Mouse (Mus musculus): ENCODE data around the gene Krt8. TPM values are rescaled to one million over a fixed set of nuclear protein-coding genes. Genes with fewer than 3 reads are reported as not detected.
"Not testable (repeated sequence)": the region's sequence is repeated elsewhere in the genome, so short reads cannot be mapped to it uniquely, and the experiment has no call there.

Krt8 gene
- polyA plus RNA-seq, 1 experiment from 2014 or later = 10.2 TPM

- Histone ChIP-seq H3K27ac (ENCODE audit: low read depth, low read length) (no peak overlapping the region), H3K9ac (ENCODE audit: low read length) (no peak overlapping the region), H3K9me3 (ENCODE audit: control insufficient read depth, low read length) (peaks cover 4% of the 10 kb centered on the region; the same call in 1 of the 2 replicates), H3K4me1 (ENCODE audit: control insufficient read depth, insufficient read depth, low read length) (no peaks in the 10 kb centered on the region; the same call in 1 of the 2 replicates), H3K4me2 (no peak overlapping the region), H3K27me3 (ENCODE audit: control insufficient read depth, insufficient read depth, low read length) (peaks cover 31% of the 10 kb centered on the region), H3K36me3 (ENCODE audit: control insufficient read depth, insufficient read depth, low read length) (no peaks in the 10 kb centered on the region), H3K4me3 (ENCODE audit: low read depth, low read length) (no peak overlapping the region)
- DNase-seq (ENCODE audit: low spot score, missing footprints) (no peak), ATAC-seq (ENCODE audit: low FRiP score) (no peak)
- WGBS = 87% methylated on average over 11 of the region's 11 CpGs
Measured at GRCm38 (mm10) chr15:101999676-102000335, 4.5 kb downstream of the Krt8 start.

DNA sequence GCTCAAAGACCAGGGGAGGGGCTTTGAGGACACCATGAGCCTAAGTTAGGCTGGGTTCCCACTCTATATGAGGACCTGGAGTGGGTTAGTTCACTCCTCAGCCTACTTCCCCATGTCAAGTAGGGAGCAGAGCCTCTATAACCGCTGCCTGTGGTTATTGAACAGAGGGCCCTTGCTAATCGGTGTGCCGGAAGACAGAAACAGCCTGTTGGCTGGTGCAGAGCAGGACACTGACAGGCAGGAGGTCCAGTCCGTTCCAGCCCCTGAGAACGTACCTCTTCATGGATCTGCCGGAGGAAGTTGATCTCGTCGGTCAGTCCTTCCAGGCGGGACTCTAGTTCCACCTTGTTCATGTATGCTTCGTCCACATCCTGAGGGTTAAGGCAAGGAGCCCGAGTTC, 5.1 kb downstream of the Krt8 start:
- ATAC-seq (ENCODE audit: low FRiP score) (no peak), DNase-seq (ENCODE audit: low spot score, missing footprints) (peak; percentile 19)
- Histone ChIP-seq H3K4me3 (ENCODE audit: low read depth, low read length) (no peak overlapping the region), H3K27ac (ENCODE audit: low read depth, low read length) (no peak overlapping the region), H3K9ac (ENCODE audit: low read length) (no peak overlapping the region), H3K36me3 (ENCODE audit: control insufficient read depth, insufficient read depth, low read length) (no peaks in the 10 kb centered on the region), H3K4me2 (no peak overlapping the region), H3K27me3 (ENCODE audit: control insufficient read depth, insufficient read depth, low read length) (peaks cover 25% of the 10 kb centered on the region), H3K4me1 (ENCODE audit: control insufficient read depth, insufficient read depth, low read length) (no peaks in the 10 kb centered on the region; the same call in 1 of the 2 replicates), H3K9me3 (ENCODE audit: control insufficient read depth, low read length) (peaks cover 4% of the 10 kb centered on the region; the same call in 1 of the 2 replicates)
- WGBS = 83% methylated on average over 11 of the region's 11 CpGs

DNA sequence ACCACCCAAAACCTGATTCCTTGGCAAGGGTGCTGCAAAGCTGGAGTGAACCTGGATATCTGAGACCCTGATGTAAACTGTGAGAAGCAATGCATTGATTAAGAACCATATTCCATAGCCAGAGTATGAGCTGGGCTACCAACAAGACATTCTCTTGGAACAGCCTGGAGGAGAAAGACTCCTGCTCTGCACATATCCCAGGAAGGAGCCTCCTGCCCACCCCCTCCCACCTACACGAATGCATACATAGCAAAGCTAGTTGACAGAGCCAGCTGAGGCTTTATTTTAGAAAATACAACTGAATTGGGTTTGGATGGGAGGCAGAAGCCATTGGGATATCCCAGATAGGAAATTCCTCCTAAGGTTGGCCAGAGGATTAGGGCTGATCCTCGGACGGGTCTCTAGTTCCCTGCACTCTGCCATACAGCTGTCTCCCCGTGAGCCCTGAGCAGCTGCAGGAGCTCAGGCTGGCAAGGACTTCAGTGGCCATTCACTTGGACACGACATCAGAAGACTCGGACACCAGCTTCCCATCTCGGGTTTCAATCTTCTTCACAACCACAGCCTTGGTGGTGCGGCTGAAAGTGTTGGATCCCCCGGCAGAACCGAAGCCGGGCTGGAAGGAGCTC, 7.7 kb downstream of the Krt8 start:
- not testable (repeated sequence) for H3K36me3 ChIP-seq (ENCODE audit: control insufficient read depth, insufficient read depth, low read length); H3K4me1 ChIP-seq (ENCODE audit: control insufficient read depth, insufficient read depth, low read length); H3K27me3 ChIP-seq (ENCODE audit: control insufficient read depth, insufficient read depth, low read length); ATAC-seq (ENCODE audit: low FRiP score); H3K4me2 ChIP-seq; H3K9ac ChIP-seq (ENCODE audit: low read length); H3K27ac ChIP-seq (ENCODE audit: low read depth, low read length); H3K9me3 ChIP-seq (ENCODE audit: control insufficient read depth, low read length); H3K4me3 ChIP-seq (ENCODE audit: low read depth, low read length)
- 80% methylated on average over 11 of the region's 11 CpGs for WGBS
- DNase-seq (ENCODE audit: low spot score, missing footprints) = peak; percentile 44

DNA sequence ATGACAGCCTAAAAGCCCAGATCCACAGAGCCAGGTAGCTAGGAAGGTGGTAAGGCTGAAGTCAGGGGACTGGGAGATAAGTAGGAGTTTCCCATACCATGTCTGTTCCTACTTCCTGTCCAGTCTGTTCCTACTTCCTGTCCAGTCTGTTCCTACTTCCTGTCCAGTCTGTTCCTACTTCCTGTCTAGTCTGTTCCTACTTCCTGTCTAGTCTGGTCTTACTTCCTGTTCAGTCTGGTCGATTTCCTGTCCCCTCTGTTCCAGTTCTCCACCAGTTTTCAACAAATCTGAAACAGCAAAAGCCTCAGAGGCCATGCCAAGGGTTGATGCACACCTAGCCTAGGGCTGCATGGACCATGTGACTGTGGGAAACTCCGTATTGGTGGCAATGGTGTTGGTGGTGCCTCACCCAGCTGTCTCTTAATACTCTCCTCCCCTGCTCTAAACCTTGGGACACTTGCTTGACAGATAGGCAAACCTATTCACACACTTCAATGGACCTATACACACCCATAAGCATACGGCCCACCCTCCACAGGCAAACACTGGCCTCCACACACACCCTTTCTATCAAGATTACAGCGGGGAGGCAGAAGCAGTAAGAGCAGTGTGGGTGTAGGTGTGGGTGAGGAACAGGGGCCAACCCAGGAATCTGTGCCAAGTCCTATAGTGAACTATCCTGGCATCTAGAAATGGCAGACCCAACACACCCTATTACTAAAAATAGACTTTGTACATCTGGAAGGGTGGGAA, 8.6 kb downstream of the Krt8 start:
- 87% methylated on average over 4 of the region's 4 CpGs for WGBS
- ATAC-seq (ENCODE audit: low FRiP score) (no peak), DNase-seq (ENCODE audit: low spot score, missing footprints) (peak; percentile 77)
- no peak overlapping the region for H3K4me2 ChIP-seq
- peaks cover 4% of the 10 kb centered on the region; the same call in 1 of the 2 replicates for H3K9me3 ChIP-seq (ENCODE audit: control insufficient read depth, low read length)
- H3K4me1 ChIP-seq (ENCODE audit: control insufficient read depth, insufficient read depth, low read length) = no peaks in the 10 kb centered on the region
- no peak overlapping the region for H3K27ac ChIP-seq (ENCODE audit: low read depth, low read length)
- H3K9ac ChIP-seq (ENCODE audit: low read length) = no peak overlapping the region
- H3K4me3 ChIP-seq (ENCODE audit: low read depth, low read length) = no peak overlapping the region
- no peaks in the 10 kb centered on the region for H3K27me3 ChIP-seq (ENCODE audit: control insufficient read depth, insufficient read depth, low read length)
- H3K36me3 ChIP-seq (ENCODE audit: control insufficient read depth, insufficient read depth, low read length) = no peaks in the 10 kb centered on the region

DNA sequence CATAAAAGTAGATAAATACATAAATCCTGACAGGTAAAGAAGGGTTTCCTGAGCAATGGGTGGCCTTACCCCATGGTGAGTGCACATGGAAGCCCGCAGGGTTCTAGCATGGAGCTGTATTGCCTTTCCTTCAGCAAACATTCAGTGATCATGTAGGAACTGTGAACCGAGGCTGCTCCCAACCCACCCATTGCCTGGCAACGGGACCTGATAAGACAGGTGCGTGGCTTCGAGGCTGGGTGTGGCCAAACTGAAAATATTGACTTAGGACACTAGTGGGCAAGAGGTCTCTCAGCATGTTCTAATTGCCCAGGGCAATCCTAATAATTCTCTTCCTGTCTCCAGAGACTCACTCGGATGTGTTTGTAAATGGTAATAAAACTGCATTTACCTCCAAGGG, 9.9 kb downstream of the Krt8 start:
- H3K9ac ChIP-seq (ENCODE audit: low read length) = no peak overlapping the region
- no peak for ATAC-seq (ENCODE audit: low FRiP score)
- no peak overlapping the region for H3K27ac ChIP-seq (ENCODE audit: low read depth, low read length)
- no peak overlapping the region for H3K4me3 ChIP-seq (ENCODE audit: low read depth, low read length)
- no peak overlapping the region for H3K4me2 ChIP-seq
- peak; percentile 72 for DNase-seq (ENCODE audit: low spot score, missing footprints)
- WGBS = 91% methylated on average over 6 of the region's 6 CpGs
- H3K9me3 ChIP-seq (ENCODE audit: control insufficient read depth, low read length) = peaks cover 4% of the 10 kb centered on the region; the same call in 1 of the 2 replicates
- no peaks in the 10 kb centered on the region for H3K4me1 ChIP-seq (ENCODE audit: control insufficient read depth, insufficient read depth, low read length)
- H3K36me3 ChIP-seq (ENCODE audit: control insufficient read depth, insufficient read depth, low read length) = no peaks in the 10 kb centered on the region
- no peaks in the 10 kb centered on the region for H3K27me3 ChIP-seq (ENCODE audit: control insufficient read depth, insufficient read depth, low read length)

DNA sequence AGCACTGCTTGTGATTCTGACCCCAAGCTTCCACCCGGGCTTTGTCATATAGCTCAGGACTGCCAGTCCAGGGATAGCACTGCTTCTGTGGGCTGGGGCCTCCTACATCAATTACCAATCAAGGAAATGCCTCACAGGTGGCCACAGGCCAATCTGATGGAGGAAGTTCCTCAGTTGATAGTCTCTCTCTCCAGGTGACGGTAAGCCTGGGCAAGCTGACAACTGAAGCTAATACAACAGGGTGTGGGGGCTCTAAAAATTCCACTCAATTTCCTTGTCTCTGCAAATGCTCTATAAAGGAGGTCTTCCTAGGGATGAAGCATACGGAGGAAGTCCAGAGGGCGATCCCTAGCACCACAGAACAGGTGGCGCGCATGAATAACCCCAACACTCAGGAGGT, 13.3 kb downstream of the Krt8 start:
- ATAC-seq (ENCODE audit: low FRiP score) = no peak
- DNase-seq (ENCODE audit: low spot score, missing footprints) = peak; percentile 41
- no peak overlapping the region for H3K4me2 ChIP-seq
- H3K9ac ChIP-seq (ENCODE audit: low read length) = no peak overlapping the region
- H3K27ac ChIP-seq (ENCODE audit: low read depth, low read length) = no peak overlapping the region
- H3K4me3 ChIP-seq (ENCODE audit: low read depth, low read length) = no peak overlapping the region
- H3K4me1 ChIP-seq (ENCODE audit: control insufficient read depth, insufficient read depth, low read length) = no peaks in the 10 kb centered on the region
- WGBS = 94% methylated on average over 6 of the region's 6 CpGs
- no peaks in the 10 kb centered on the region for H3K36me3 ChIP-seq (ENCODE audit: control insufficient read depth, insufficient read depth, low read length)
- peaks cover 4% of the 10 kb centered on the region; the same call in 1 of the 2 replicates for H3K9me3 ChIP-seq (ENCODE audit: control insufficient read depth, low read length)
- no peaks in the 10 kb centered on the region for H3K27me3 ChIP-seq (ENCODE audit: control insufficient read depth, insufficient read depth, low read length)

DNA sequence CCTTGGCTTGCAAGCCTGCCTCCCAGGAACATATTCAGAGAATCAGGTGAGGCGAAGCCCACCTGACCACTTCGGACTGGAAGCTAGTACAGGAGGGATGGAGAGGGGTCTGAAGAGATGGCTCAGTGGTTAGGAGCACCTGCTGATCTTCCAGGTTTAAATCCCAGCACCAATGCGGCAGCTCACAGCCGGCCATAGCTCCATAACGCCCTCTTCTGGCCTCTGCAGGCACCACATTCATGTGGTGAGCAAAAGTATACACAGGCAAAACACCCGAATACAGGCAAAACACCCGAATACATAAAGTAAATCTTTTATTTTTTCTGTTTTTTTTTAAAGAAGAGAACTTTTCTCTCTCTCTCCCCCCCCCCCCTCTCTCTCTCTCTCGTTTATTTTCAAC, 15.6 kb downstream of the Krt8 start:
- no peaks in the 10 kb centered on the region for H3K36me3 ChIP-seq (ENCODE audit: control insufficient read depth, insufficient read depth, low read length)

DNA sequence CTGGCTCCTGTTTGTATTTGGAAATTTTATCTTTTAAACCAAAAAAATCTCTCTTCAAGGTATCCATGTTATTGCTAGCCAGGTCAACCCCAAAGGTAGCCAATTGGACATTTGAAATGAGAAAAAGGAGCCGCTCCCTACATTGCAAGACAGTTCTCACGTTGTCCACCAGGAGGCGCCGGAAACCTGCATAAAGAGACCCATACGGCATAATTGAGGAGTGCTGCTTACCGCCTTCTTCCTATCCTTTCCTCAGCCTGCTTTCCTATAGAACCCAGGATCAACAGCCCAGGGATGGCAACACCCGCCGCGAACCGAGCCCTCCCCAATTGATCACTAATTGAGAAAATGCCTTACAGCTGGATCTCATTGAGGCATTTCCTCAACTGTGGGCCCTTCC, 16.2 kb downstream of the Krt8 start:
- no peaks in the 10 kb centered on the region for H3K27me3 ChIP-seq (ENCODE audit: control insufficient read depth, insufficient read depth, low read length)
- no peak overlapping the region for H3K9ac ChIP-seq (ENCODE audit: low read length)
- 0 out of 2 replicates have a peak, but pooled peaks cover 5% of the 10 kb centered on the region for H3K4me1 ChIP-seq (ENCODE audit: control insufficient read depth, insufficient read depth, low read length)
- no peaks in the 10 kb centered on the region for H3K9me3 ChIP-seq (ENCODE audit: control insufficient read depth, low read length)
- under 1% methylated on average over 10 of the region's 10 CpGs for whole genome bisulfite sequencing
- ATAC-seq (ENCODE audit: low FRiP score) (no peak), DNase-seq (ENCODE audit: low spot score, missing footprints) (peak; percentile 98)
- no peak overlapping the region for H3K4me2 ChIP-seq
- no peaks in the 10 kb centered on the region for H3K36me3 ChIP-seq (ENCODE audit: control insufficient read depth, insufficient read depth, low read length)
- H3K27ac ChIP-seq (ENCODE audit: low read depth, low read length) = no peak overlapping the region
- H3K4me3 ChIP-seq (ENCODE audit: low read depth, low read length) = no peak overlapping the region

More for the DNA sequence above, 15.6 kb downstream of the Krt8 start:
- H3K9ac ChIP-seq (ENCODE audit: low read length) = no peak overlapping the region
- ATAC-seq (ENCODE audit: low FRiP score) (no peak), DNase-seq (ENCODE audit: low spot score, missing footprints) (no peak)
- H3K4me3 ChIP-seq (ENCODE audit: low read depth, low read length) = no peak overlapping the region
- H3K4me2 ChIP-seq = no peak overlapping the region
- H3K9me3 ChIP-seq (ENCODE audit: control insufficient read depth, low read length) = no peaks in the 10 kb centered on the region
- H3K27ac ChIP-seq (ENCODE audit: low read depth, low read length) = no peak overlapping the region
- H3K27me3 ChIP-seq (ENCODE audit: control insufficient read depth, insufficient read depth, low read length) = no peaks in the 10 kb centered on the region
- H3K4me1 ChIP-seq (ENCODE audit: control insufficient read depth, insufficient read depth, low read length) = 0 out of 2 replicates have a peak, but pooled peaks cover 3% of the 10 kb centered on the region
- WGBS = 69% methylated on average over 8 of the region's 8 CpGs

DNA sequence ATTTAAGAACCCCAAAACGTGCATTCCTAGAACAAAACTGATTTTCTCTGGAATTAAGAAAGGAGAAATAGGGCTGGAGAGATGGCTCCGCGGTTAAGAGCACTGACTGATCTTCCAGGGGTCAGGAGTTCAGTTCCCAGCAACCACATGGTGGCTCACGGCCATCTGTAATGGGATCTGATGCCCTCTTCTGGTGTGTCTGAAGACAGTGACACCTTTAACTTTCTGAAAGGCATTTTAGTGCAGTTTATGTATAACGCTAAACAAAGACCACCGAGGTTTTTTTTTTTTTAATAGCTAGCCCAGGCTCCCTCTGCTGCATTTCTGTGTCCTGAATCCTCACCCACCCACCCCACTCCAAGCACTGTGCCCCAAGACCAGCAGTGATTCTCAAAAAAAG, 19.5 kb downstream of the Krt8 start:
- no peak overlapping the region for H3K27ac ChIP-seq (ENCODE audit: low read depth, low read length)
- H3K9ac ChIP-seq (ENCODE audit: low read length) = 0 out of 2 replicates have a peak overlapping the region, but pooled peaks have one; percentile 12
- 25% methylated on average over 6 of the region's 6 CpGs for WGBS
- no peak for DNase-seq (ENCODE audit: low spot score, missing footprints)
- H3K9me3 ChIP-seq (ENCODE audit: control insufficient read depth, low read length) = no peaks in the 10 kb centered on the region
- ATAC-seq (ENCODE audit: low FRiP score) = no peak
- no peak overlapping the region for H3K4me3 ChIP-seq (ENCODE audit: low read depth, low read length)
- no peaks in the 10 kb centered on the region for H3K36me3 ChIP-seq (ENCODE audit: control insufficient read depth, insufficient read depth, low read length)
- H3K27me3 ChIP-seq (ENCODE audit: control insufficient read depth, insufficient read depth, low read length) = no peaks in the 10 kb centered on the region
- 0 out of 2 replicates have a peak overlapping the region, but pooled peaks have one; percentile 17 for H3K4me2 ChIP-seq
- H3K4me1 ChIP-seq (ENCODE audit: control insufficient read depth, insufficient read depth, low read length) = 0 out of 2 replicates have a peak, but pooled peaks cover 5% of the 10 kb centered on the region

Data from midbrain, embryonic 11.5 days (tissue).